ENCODE assay signal across 10 mouse cellular contexts in genomic region chr9:14770803-14771471, GRCm38 (mm10). TPM values are rescaled to one million over a fixed set of nuclear protein-coding genes. Genes with fewer than 3 reads are reported as not detected.
A peak's percentile ranks its signal among the peaks of the same experiment; 100 is the strongest.
DNase-seq lines count a peak whose midpoint lies in the region; ATAC-seq and TF ChIP-seq lines count a peak whose summit lies in the region.
"Had no signal": no experiment of that assay in that cellular context is flagged by ENCODE, and none has a peak within 500 bp of the region (broad histone marks: within the 10 kb centered on the region; RNA-seq: fewer than 3 reads in every experiment).

Gene 1700012B09Rik, minus strand, starts transcription at chr9:14771030.

- TF ChIP-seq EP300 in stomach, postnatal 0 days (optimal IDR thresholded peaks at IDR 0.05) = no peak

- peaks cover 3% of the 10 kb centered on the region; the same call in 1 of the 2 replicates for H3K4me1 ChIP-seq in embryonic facial prominence, embryonic 15.5 days
- 0 out of 2 replicates have a peak, but pooled peaks cover 2% of the 10 kb centered on the region for H3K4me1 ChIP-seq in stomach, postnatal 0 days (replicated peaks; ENCODE audit: control insufficient read depth, insufficient read depth)
- H3K4me1 ChIP-seq: liver, embryonic 13.5 days had no signal

- no peaks in the 10 kb centered on the region for H3K36me3 ChIP-seq in embryonic facial prominence, embryonic 15.5 days
- no peaks in the 10 kb centered on the region for H3K36me3 ChIP-seq in stomach, postnatal 0 days (ENCODE audit: control insufficient read depth, insufficient read depth, low read length)
- H3K36me3 ChIP-seq: liver, embryonic 13.5 days had no signal

- TF ChIP-seq CTCF in stomach, postnatal 0 days (IDR thresholded peaks at IDR 0.05; ENCODE audit: low read depth) = no peak

- H3K27me3 ChIP-seq in embryonic facial prominence, embryonic 15.5 days = peaks cover 16% of the 10 kb centered on the region; the same call in 1 of the 2 replicates
- no peaks in the 10 kb centered on the region for H3K27me3 ChIP-seq in stomach, postnatal 0 days (ENCODE audit: control insufficient read depth, insufficient read depth, low read length)

- peak; percentile 57 for ATAC-seq in embryonic facial prominence, embryonic 15.5 days (ENCODE audit: insufficient number of reproducible peaks, low FRiP score, low TSS enrichment, low read depth)
- peak; percentile 29 for ATAC-seq in megakaryocyte, adult 5-6 weeks (ENCODE audit: poor library complexity, severe bottlenecking)
- 0 out of 2 replicates have a peak, but pooled peaks have one; percentile 29 for ATAC-seq in stomach, postnatal 0 days (ENCODE audit: low FRiP score, low TSS enrichment)

- no peak within 1 kb of the TSS for H3K27ac ChIP-seq in embryonic facial prominence, embryonic 15.5 days (replicated peaks)
- H3K27ac ChIP-seq in stomach, postnatal 0 days (replicated peaks) = no peak within 1 kb of the TSS
- H3K27ac ChIP-seq: liver, embryonic 13.5 days had no signal

- no peaks in the 10 kb centered on the region for H3K9me3 ChIP-seq in embryonic facial prominence, embryonic 15.5 days (replicated peaks)
- no peaks in the 10 kb centered on the region for H3K9me3 ChIP-seq in stomach, postnatal 0 days (ENCODE audit: control insufficient read depth, low read length)
- H3K9me3 ChIP-seq: liver, embryonic 13.5 days had no signal

- H3K4me2 ChIP-seq in embryonic facial prominence, embryonic 15.5 days (replicated peaks) = no peak within 1 kb of the TSS
- no peak within 1 kb of the TSS for H3K4me2 ChIP-seq in stomach, postnatal 0 days (replicated peaks; ENCODE audit: low read depth)
- H3K4me2 ChIP-seq: liver, embryonic 13.5 days had no signal

- peak; percentile 26 to 29 for DNase-seq in right cerebral cortex, postnatal 10 days (ENCODE audit: low spot score in 2 of 2)
- no peak for DNase-seq in right cerebral cortex, postnatal 25 days
- no peak for DNase-seq in stomach, postnatal 0 days (ENCODE audit: low spot score)
- DNase-seq in gastrocnemius, postnatal 4 days (ENCODE audit: low spot score in 2 of 2) = no peak
- DNase-seq in urinary bladder, adult 2 months (ENCODE audit: low spot score) = no peak
- DNase-seq: liver, embryonic 13.5 days had no signal

- H3K4me3 ChIP-seq in embryonic facial prominence, embryonic 15.5 days (replicated peaks) = no peak within 1 kb of the TSS
- H3K4me3 ChIP-seq in stomach, postnatal 0 days (ENCODE audit: low read depth, low read length) = no peak within 1 kb of the TSS
- H3K4me3 ChIP-seq: liver, embryonic 13.5 days had no signal

- WGBS in embryonic facial prominence, embryonic 15.5 days = 19% methylated on average over 23 of the region's 23 CpGs
- WGBS in stomach, postnatal 0 days = 23% methylated on average over 23 of the region's 23 CpGs

- no peak within 1 kb of the TSS for H3K9ac ChIP-seq in embryonic facial prominence, embryonic 15.5 days
- no peak within 1 kb of the TSS for H3K9ac ChIP-seq in stomach, postnatal 0 days (ENCODE audit: low read length)
- H3K9ac ChIP-seq: liver, embryonic 13.5 days had no signal

RNA-seq across cellular contexts. Expression of gene 1700012B09Rik, which starts in this region (rescaled TPM):
- 9.0 and 18.5 TPM in 2 replicates for polyA plus RNA-seq in embryonic facial prominence, embryonic 15.5 days (2015; fragmentation: Nextera tagmentation; extraction: Ambion mirVana)
- 3.4 and 5.6 TPM in 2 replicates for total RNA-seq in megakaryocyte, adult 5-6 weeks (2015)
- total RNA-seq in megakaryocyte, adult 5-6 weeks (2017) = 1.2 and 1.4 TPM in 2 replicates
- polyA plus RNA-seq in stomach, postnatal 0 days (2015; fragmentation: Nextera tagmentation; extraction: Ambion mirVana) = not detected in 2 replicates
- not detected for total RNA-seq in gastrocnemius, postnatal 4 days (2021)
- polyA plus RNA-seq in urinary bladder, adult 2 months (2012; rRNA removed) = not detected in 2 replicates
- total RNA-seq: adrenal gland, postnatal 36 days had no signal
- polyA plus RNA-seq: liver, embryonic 13.5 days; spleen, adult 2 months had no signal

Comparison
In these comparisons a context has a peak if more than half of its experiments do, and no peak if none do; other contexts are left out.
1. DNase-seq: peak in right cerebral cortex, postnatal 10 days (2 of 2); none in right cerebral cortex, postnatal 25 days (single experiment), stomach, postnatal 0 days (single experiment), gastrocnemius, postnatal 4 days (0 of 2) and urinary bladder, adult 2 months (single experiment).
2. Peak in ATAC-seq in stomach, postnatal 0 days; RNA of the gene not detected or under 1 TPM.
3. Peak in every context shown above with its lines, with median percentiles within 50 percentile points of each other: ATAC-seq.